Mouse (Mus musculus) kidney, embryonic 15.5 days (tissue): ENCODE measurements around the gene Syt9. TPM values are rescaled to one million over a fixed set of nuclear protein-coding genes. Genes with fewer than 3 reads are reported as not detected.

ENCODE experiments used
- ATAC-seq: fragments of 200-750 bp; cut with Nextera tagmentation; replicated peaks from 2 replicates; pipeline ENCODE4 v1.8.0; 2017; ENCODE audit warnings: moderate TSS enrichment; ENCODE audit not compliant: low FRiP score
- H3K27ac ChIP-seq: fragments of 300-500 bp; sonication (generic); 2 replicates; pipeline ENCODE4 v1.5.1; 2015; ENCODE audit warnings: mild to moderate bottlenecking, inconsistent platforms
- H3K27me3 ChIP-seq: fragments of 300-500 bp; sonication (generic); 2 replicates; pipeline ENCODE4 v1.6.1; 2015; ENCODE audit warnings: inconsistent platforms
- H3K36me3 ChIP-seq: fragments of 300-500 bp; sonication (generic); 2 replicates; pipeline ENCODE4 v1.6.1; 2015; ENCODE audit warnings: inconsistent platforms
- H3K4me1 ChIP-seq: fragments of 300-500 bp; sonication (generic); 2 replicates; pipeline ENCODE4 v1.6.1; 2015; ENCODE audit warnings: inconsistent platforms
- H3K4me2 ChIP-seq: fragments of 300-500 bp; sonication (generic); 2 replicates; pipeline ENCODE4 v1.6.1; 2015; ENCODE audit warnings: moderate library complexity, mild to moderate bottlenecking, inconsistent platforms
- H3K4me3 ChIP-seq: fragments of 300-500 bp; sonication (generic); replicated peaks from 2 replicates; pipeline ENCODE4 v1.5.1; 2015; ENCODE audit warnings: mild to moderate bottlenecking, inconsistent platforms
- H3K9ac ChIP-seq: fragments of 300-500 bp; sonication (generic); 2 replicates; pipeline ENCODE4 v1.6.1; 2015; ENCODE audit warnings: mild to moderate bottlenecking, inconsistent platforms
- H3K9me3 ChIP-seq: fragments of 300-500 bp; sonication (generic); replicated peaks from 2 replicates; pipeline ENCODE4 v1.6.1; 2016; ENCODE audit warnings: inconsistent platforms
- WGBS: fragments of 180-500 bp; shearing (Covaris S2); methylation state at CpG from one replicate; pipeline ENCODE4 v1.1.7; 2015; ENCODE audit warnings: mixed read lengths; 5-methylcytosine and 5-hydroxymethylcytosine counted together
- polyA plus RNA-seq: library from polyadenylated mRNA; unstranded; fragments of >200 nt; fragmentation: Nextera tagmentation; extraction: Ambion mirVana; gene quantifications from 2 replicates; pipeline ENCODE4 v1.2.1, GENCODE M21; 2015

Syt9 gene
- polyA plus RNA-seq, 1 experiment from 2014 or later = 5.2 TPM

DNA sequence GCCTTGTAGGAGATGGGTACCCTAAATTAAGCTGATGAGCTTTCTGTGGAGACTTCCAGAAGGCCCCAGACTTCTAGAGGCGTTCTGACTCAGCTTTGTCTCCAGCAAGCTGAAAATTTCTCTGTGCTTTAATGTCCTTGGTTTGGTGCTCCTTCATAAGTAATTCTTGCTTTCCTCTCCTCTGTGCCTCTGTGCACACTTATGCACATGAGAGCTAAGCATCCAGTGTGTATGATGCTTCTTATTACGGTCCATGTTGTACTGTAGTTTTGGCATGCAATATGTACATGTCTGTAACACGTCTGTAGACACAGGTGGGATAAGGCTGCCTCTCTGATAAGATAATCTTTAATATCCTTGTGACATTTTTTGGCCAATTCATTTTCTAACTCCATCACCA lies 227.4 kb downstream of the Syt9 start:
- ATAC-seq = no peak
- H3K9ac ChIP-seq = no peak overlapping the region
- H3K4me1 ChIP-seq = peaks cover 18% of the 10 kb centered on the region
- WGBS = 92% methylated on average over 3 of the region's 3 CpGs
- no peaks in the 10 kb centered on the region for H3K27me3 ChIP-seq
- no peak overlapping the region for H3K4me2 ChIP-seq
- no peaks in the 10 kb centered on the region for H3K9me3 ChIP-seq
- H3K36me3 ChIP-seq = no peaks in the 10 kb centered on the region
- H3K27ac ChIP-seq = no peak overlapping the region
- no peak overlapping the region for H3K4me3 ChIP-seq

Other genes starting within 250 kb of the Syt9 start
- not detected in 2 replicates for gene Olfr715, start 239.6 kb upstream of the Syt9 start, polyA plus RNA-seq
- gene Olfr716, start 232.4 kb upstream of the Syt9 start, polyA plus RNA-seq = not detected in 2 replicates
- gene Nlrp14, start 203.7 kb upstream of the Syt9 start, polyA plus RNA-seq = not detected in 2 replicates
- gene Rbmxl2, start 161.3 kb upstream of the Syt9 start, polyA plus RNA-seq = not detected in 2 replicates
- gene Olfml1, start 196.7 kb downstream of the Syt9 start, polyA plus RNA-seq = 24.1 and 26.1 TPM in 2 replicates
- gene Ppfibp2, start 224.5 kb downstream of the Syt9 start, polyA plus RNA-seq = 5.6 and 6.2 TPM in 2 replicates